Comparison of ENCODE assay signal across 28 mouse cellular contexts in the genomic region with DNA sequence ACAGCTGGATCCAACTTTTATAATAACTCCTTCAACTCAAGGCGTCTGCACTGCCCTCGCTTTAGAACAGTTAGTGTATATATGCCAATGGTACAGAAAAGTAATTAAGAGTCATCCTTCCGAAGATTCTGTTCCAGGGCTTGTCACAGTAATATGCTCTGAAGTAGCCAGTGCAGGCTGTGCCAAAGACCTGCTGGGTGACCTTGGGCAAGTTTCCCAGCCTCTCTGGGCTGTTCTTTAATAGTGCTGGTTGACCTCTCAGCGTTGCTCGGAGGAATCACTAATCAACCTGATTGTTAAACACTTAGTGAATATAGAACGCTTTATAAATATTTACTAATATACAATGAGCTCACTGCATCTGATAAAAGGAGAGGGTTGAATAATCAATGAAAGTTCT.
DNase-seq lines count a peak whose midpoint lies in the region; TF ChIP-seq lines count a peak whose summit lies in the region.
"Had no signal": no experiment of that assay in that cellular context is flagged by ENCODE, and none has a peak within 500 bp of the region (broad histone marks: within the 10 kb centered on the region; RNA-seq: fewer than 3 reads in every experiment).

No protein-coding gene starts in this region.

- DNase-seq in adrenal gland, adult (ENCODE audit: inconsistent age in 2 of 2, low spot score in 1 of 2): peak; percentile 73 to 80
- DNase-seq in adrenal gland, postnatal 4 days (ENCODE audit: low spot score in 2 of 2): no peak
- DNase-seq in left cerebral cortex, postnatal 4 days: peak; percentile 69
- DNase-seq in left cerebral cortex, adult 2 months (ENCODE audit: extremely low spot score in 1 of 2, low spot score in 2 of 2): no peak
- peak; percentile 23 for DNase-seq in adrenal gland, adult 8-10 months
- peak; percentile 44 for DNase-seq in testis, postnatal 10 days (ENCODE audit: low spot score)
- DNase-seq in urinary bladder, postnatal 36 days (ENCODE audit: low spot score in 2 of 2): no peak
- no peak for DNase-seq in adipocyte (ENCODE audit: low spot score)
- DNase-seq: gastrocnemius, postnatal 25 days; heart, adult 11 months; heart, postnatal 36 days; kidney, adult 8-10 months; kidney, postnatal 4 days; lung, embryonic 14.5 days; lung, postnatal 14 days; right cerebral cortex, postnatal 25 days; thymus, adult 18-20 months; thymus, postnatal 25 days had no signal

- no peak overlapping the region for H3K4me3 ChIP-seq in left cerebral cortex, adult 2 months
- H3K4me3 ChIP-seq: forebrain, embryonic 15.5 days; hindbrain, embryonic 12.5 days; limb, embryonic 12.5 days; liver, embryonic 15.5 days; midbrain, embryonic 10.5 days; midbrain, embryonic 15.5 days; myocyte; neural tube, embryonic 12.5 days; stomach, embryonic 15.5 days had no signal

- no peak for TF ChIP-seq CTCF in left cerebral cortex, adult 2 months (IDR thresholded peaks at IDR 0.05)

- no peak overlapping the region for H3K27ac ChIP-seq in left cerebral cortex, adult 2 months
- H3K27ac ChIP-seq: forebrain, embryonic 15.5 days; hindbrain, embryonic 12.5 days; kidney, postnatal 0 days; limb, embryonic 12.5 days; liver, embryonic 15.5 days; midbrain, embryonic 10.5 days; midbrain, embryonic 15.5 days; neural tube, embryonic 12.5 days; stomach, embryonic 15.5 days had no signal

- intact Hi-C loops in left cerebral cortex, postnatal 4 days (cut with DNase I): no loop called here
- intact Hi-C loops in left cerebral cortex, adult 2 months (cut with DNase I): no loop called here

Comparison
In these comparisons a context has a peak if more than half of its experiments do, and no peak if none do; other contexts are left out.
1. DNase-seq: peak in adrenal gland, adult (2 of 2), left cerebral cortex, postnatal 4 days (single experiment), adrenal gland, adult 8-10 months (single experiment) and testis, postnatal 10 days (single experiment); none in adrenal gland, postnatal 4 days (0 of 2), left cerebral cortex, adult 2 months (0 of 2), urinary bladder, postnatal 36 days (0 of 2) and adipocyte (single experiment).